Mouse (Mus musculus) embryonic facial prominence, embryonic 13.5 days (tissue): ENCODE results near the gene Cald1. TPM values are rescaled to one million over a fixed set of nuclear protein-coding genes. Genes with fewer than 3 reads are reported as not detected.

Experiments used
- polyA plus RNA-seq: library from polyadenylated mRNA; unstranded; fragments of >200 nt; fragmentation: Nextera tagmentation; extraction: Ambion mirVana; gene quantifications from 2 replicates; pipeline ENCODE4 v1.2.1, GENCODE M21; 2015

Gene Cald1
- polyA plus RNA-seq, 1 experiment from 2014 or later: 463 TPM

Other genes with a start within 250 kb of the Cald1 start
- 12.7 and 18.9 TPM in 2 replicates for gene Akr1b8, start 244.4 kb upstream of the Cald1 start, polyA plus RNA-seq
- gene Akr1b10, start 214.3 kb upstream of the Cald1 start, polyA plus RNA-seq: 13.2 and 13.5 TPM in 2 replicates
- gene Akr1b7, start 186.2 kb upstream of the Cald1 start, polyA plus RNA-seq: 0.41 TPM in 1 of 2 replicates, not detected in the other
- 42.9 and 49.6 TPM in 2 replicates for gene Bpgm, start 122.3 kb upstream of the Cald1 start, polyA plus RNA-seq
- 9.3 and 11.4 TPM in 2 replicates for gene Agbl3, start 181.9 kb downstream of the Cald1 start, polyA plus RNA-seq